Mouse (Mus musculus) ES-E14 (cell line): ENCODE measurements around the gene BC037034.
A peak's percentile ranks its signal among the peaks of the same experiment; 100 is the strongest.

Experiments used
- CHD2 ChIP-seq: IDR thresholded peaks from 2 replicates; pipeline ENCODE4 v1.6.1; 2014; ENCODE audit warnings: mild to moderate bottlenecking, low read depth, low read length, inconsistent platforms
- HCFC1 ChIP-seq: IDR thresholded peaks from 2 replicates; pipeline ENCODE4 v1.6.1; 2012; ENCODE audit warnings: low read length, inconsistent platforms, borderline replicate concordance; ENCODE audit not compliant: insufficient read depth
- MAFK ChIP-seq: IDR thresholded peaks from 2 replicates; pipeline ENCODE4 v1.6.1; 2014; ENCODE audit warnings: mild to moderate bottlenecking, low read depth, low read length, inconsistent platforms; ENCODE audit not compliant: insufficient read depth
- ZC3H11A ChIP-seq: IDR thresholded peaks from 2 replicates; pipeline ENCODE4 v1.6.1; 2012; ENCODE audit warnings: low read depth, mild to moderate bottlenecking, inconsistent platforms, low read length, borderline replicate concordance
- ZNF384 ChIP-seq: IDR thresholded peaks from 2 replicates; pipeline ENCODE4 v1.6.1; 2012; ENCODE audit warnings: low read depth, low read length, inconsistent platforms

DNA sequence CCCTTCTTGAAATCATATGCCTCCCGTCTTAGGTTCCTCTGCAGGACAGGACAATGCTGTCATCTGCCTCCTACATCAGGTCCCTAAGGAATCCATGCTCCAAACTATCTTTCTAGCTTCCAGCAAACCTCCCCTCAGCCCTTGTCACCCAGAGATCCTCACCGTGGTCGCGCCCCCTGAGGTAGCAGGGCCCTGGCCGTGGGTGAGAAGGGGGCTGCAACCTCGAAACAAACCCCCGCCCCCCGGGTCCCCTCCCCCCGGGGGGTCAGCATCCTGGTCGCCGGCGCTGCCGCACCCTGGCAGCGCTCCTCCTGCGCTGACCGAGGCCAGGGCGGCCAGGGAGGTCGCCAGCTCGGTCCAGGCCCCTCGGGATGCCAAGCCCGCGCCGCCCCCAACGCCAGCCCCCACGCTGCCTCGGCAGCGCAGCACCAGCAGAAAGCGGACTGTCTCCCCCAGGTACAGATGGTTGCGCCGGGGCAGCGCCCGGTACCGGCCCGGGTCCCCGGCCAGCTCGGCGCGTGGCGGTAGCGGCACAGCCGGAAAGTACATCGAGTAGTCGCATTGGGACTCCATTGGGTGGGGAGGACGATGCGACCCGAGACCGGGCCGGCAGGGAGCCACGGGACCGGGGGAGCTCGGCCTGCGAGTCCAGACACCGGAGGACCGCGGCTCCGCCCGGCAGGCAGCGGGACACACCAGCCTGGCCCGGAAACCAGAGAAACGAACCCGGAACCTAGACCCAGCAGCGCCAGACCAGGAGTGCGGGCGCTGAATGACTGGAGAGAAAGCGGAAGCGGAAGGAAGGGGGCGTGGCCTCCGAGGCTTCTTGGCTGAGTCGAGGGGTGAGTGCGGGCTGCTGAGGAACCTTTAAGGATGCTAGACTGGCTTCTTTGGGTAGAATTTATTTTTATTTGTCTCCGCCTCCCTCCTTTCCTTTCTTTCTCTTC is at the start of gene BC037034:
- TF ChIP-seq ZNF384 (no peak), HCFC1 (0 out of 2 replicates have a peak, but pooled peaks have one; percentile 54), CHD2 (no peak), MAFK (no peak), ZC3H11A (no peak)
